Mouse (Mus musculus): ENCODE results near the gene Map3k12. TPM values are rescaled to one million over a fixed set of nuclear protein-coding genes. Genes with fewer than 3 reads are reported as not detected.

The Map3k12 gene
- polyA plus RNA-seq, 1 experiment from 2014 or later: 28.4 TPM

DNA sequence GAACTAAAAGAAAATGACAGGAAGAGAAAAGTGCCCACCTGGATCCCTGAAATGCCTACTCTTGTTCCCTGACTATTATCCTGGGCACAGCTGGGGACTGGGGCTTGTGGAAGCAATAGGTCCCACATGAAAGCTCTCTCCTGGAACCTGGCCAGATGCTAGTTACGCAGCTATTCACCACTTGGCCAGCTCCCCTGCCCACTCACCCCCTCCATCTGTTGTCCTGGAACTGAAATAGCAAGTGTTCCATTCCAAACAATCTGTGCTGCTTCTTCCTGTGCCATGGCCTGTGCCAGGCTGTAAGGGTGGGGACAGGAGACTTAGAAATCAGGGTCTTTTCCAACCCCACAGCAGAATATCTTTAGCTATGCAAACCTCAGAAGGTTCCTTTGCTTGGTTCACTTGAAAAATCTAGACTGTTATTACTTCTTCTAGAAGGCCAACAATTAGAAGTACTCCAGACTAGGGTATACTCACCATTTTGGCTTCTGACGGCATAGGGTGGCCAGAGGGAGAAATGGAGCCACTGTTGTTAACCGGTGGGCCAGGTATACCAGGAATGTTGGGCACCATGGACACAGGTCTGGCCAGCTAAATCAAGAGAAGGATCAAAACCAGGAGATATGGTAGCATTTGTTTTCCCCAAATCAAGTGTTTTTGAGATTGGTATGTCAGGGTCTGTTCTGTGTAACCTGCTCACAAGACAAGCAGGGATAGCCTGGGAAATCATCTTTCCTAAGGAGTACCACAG, 30.0 kb upstream of the Map3k12 start:
- DNase-seq (ENCODE audit: low spot score) (no peak), ATAC-seq (replicated peaks; ENCODE audit: low FRiP score) (no peak)
- Histone ChIP-seq H3K4me3 (ENCODE audit: low read depth, low read length) (no peak overlapping the region), H3K9me3 (ENCODE audit: control insufficient read depth, low read length) (no peaks in the 10 kb centered on the region), H3K27me3 (ENCODE audit: control insufficient read depth, insufficient read depth, low read length) (no peaks in the 10 kb centered on the region), H3K9ac (ENCODE audit: low read length) (no peak overlapping the region), H3K36me3 (ENCODE audit: control insufficient read depth, insufficient read depth, low read length) (no peaks in the 10 kb centered on the region), H3K4me2 (ENCODE audit: low read depth, low read length, severe bottlenecking) (no peak overlapping the region), H3K27ac (ENCODE audit: low read depth, low read length) (no peak overlapping the region), H3K4me1 (replicated peaks; ENCODE audit: control insufficient read depth, insufficient read depth, low read length) (no peaks in the 10 kb centered on the region)
- 93% methylated on average over 3 of the region's 3 CpGs for WGBS

DNA sequence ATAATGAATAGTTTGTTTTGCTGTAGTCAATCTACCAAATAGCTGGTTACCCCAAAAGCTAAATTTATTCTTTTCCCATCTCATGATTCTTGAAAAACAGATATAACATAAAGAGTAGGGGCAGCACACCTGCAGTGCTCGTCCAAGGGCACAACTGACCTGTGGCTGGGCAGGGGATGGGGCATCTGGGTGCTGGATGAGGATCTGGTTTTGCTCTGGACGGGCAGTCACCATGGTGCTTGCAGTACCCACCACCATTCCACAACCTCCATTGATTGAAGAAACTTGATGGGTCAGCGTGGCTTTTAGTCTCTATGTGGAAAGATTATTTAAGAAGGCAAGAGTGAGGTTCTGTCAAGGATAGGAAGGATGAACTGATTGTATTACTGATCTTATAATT, 29.4 kb upstream of the Map3k12 start:
- Histone ChIP-seq H3K4me3 (ENCODE audit: low read depth, low read length) (no peak overlapping the region), H3K4me2 (ENCODE audit: low read depth, low read length, severe bottlenecking) (no peak overlapping the region), H3K27me3 (ENCODE audit: control insufficient read depth, insufficient read depth, low read length) (no peaks in the 10 kb centered on the region), H3K9me3 (ENCODE audit: control insufficient read depth, low read length) (no peaks in the 10 kb centered on the region), H3K36me3 (ENCODE audit: control insufficient read depth, insufficient read depth, low read length) (no peaks in the 10 kb centered on the region), H3K4me1 (replicated peaks; ENCODE audit: control insufficient read depth, insufficient read depth, low read length) (no peaks in the 10 kb centered on the region), H3K27ac (ENCODE audit: low read depth, low read length) (no peak overlapping the region), H3K9ac (ENCODE audit: low read length) (no peak overlapping the region)
- no peak for DNase-seq (ENCODE audit: low spot score)
- WGBS: 84% methylated on average over 3 of the region's 3 CpGs
- no peak for ATAC-seq (replicated peaks; ENCODE audit: low FRiP score)

- no peaks in the 10 kb centered on the region for H3K9me3 ChIP-seq (ENCODE audit: control insufficient read depth, low read length)
- H3K4me1 ChIP-seq (replicated peaks; ENCODE audit: control insufficient read depth, insufficient read depth, low read length): no peaks in the 10 kb centered on the region
- DNase-seq (ENCODE audit: low spot score) (no peak), ATAC-seq (replicated peaks; ENCODE audit: low FRiP score) (no peak)
- H3K36me3 ChIP-seq (ENCODE audit: control insufficient read depth, insufficient read depth, low read length): no peaks in the 10 kb centered on the region
- no peak overlapping the region for H3K4me3 ChIP-seq (ENCODE audit: low read depth, low read length)
- 95% methylated on average over 4 of the region's 4 CpGs for WGBS
- H3K9ac ChIP-seq (ENCODE audit: low read length): no peak overlapping the region
- no peak overlapping the region for H3K4me2 ChIP-seq (ENCODE audit: low read depth, low read length, severe bottlenecking)
- no peak overlapping the region for H3K27ac ChIP-seq (ENCODE audit: low read depth, low read length)
- H3K27me3 ChIP-seq (ENCODE audit: control insufficient read depth, insufficient read depth, low read length): no peaks in the 10 kb centered on the region
These were observed 27.9 kb upstream of the Map3k12 start for GRCm38 (mm10) chr15:102544801-102545200.

DNA sequence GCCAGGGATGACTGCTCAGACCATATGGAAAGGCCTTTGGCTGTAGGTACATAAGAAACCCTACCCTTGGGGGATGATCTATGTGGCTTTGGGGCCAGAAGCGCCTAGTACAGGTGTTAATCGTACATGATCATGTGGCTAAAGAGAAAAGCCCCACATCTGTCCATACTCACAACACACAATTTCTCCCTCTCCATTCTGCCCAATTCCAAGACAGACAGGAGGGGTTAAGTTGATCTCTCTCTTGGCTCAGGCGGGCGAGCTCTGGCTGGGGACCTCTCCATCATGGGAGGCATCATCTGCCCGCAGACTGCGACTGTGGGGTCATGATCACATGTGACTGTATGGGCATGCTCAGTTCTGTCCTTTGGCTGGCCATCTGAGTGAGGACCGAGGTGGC, 17.1 kb upstream of the Map3k12 start:
- DNase-seq (ENCODE audit: low spot score) (no peak), ATAC-seq (replicated peaks; ENCODE audit: low FRiP score) (no peak)
- Histone ChIP-seq H3K27ac (ENCODE audit: low read depth, low read length) (no peak overlapping the region), H3K4me1 (replicated peaks; ENCODE audit: control insufficient read depth, insufficient read depth, low read length) (no peaks in the 10 kb centered on the region), H3K9ac (ENCODE audit: low read length) (no peak overlapping the region), H3K36me3 (ENCODE audit: control insufficient read depth, insufficient read depth, low read length) (no peaks in the 10 kb centered on the region), H3K27me3 (ENCODE audit: control insufficient read depth, insufficient read depth, low read length) (no peaks in the 10 kb centered on the region), H3K4me2 (ENCODE audit: low read depth, low read length, severe bottlenecking) (no peak overlapping the region), H3K9me3 (ENCODE audit: control insufficient read depth, low read length) (no peaks in the 10 kb centered on the region), H3K4me3 (ENCODE audit: low read depth, low read length) (no peak overlapping the region)
- 96% methylated on average over 7 of the region's 7 CpGs for WGBS

GRCm38 (mm10) chr15:102532106-102532900, 15.4 kb upstream of the Map3k12 start:
- WGBS: 86% methylated on average over 3 of the region's 3 CpGs
- Histone ChIP-seq H3K27ac (ENCODE audit: low read depth, low read length) (no peak overlapping the region), H3K4me1 (replicated peaks; ENCODE audit: control insufficient read depth, insufficient read depth, low read length) (no peaks in the 10 kb centered on the region), H3K4me3 (ENCODE audit: low read depth, low read length) (no peak overlapping the region), H3K36me3 (ENCODE audit: control insufficient read depth, insufficient read depth, low read length) (no peaks in the 10 kb centered on the region; the same call in 1 of the 2 replicates), H3K9ac (ENCODE audit: low read length) (no peak overlapping the region), H3K27me3 (ENCODE audit: control insufficient read depth, insufficient read depth, low read length) (no peaks in the 10 kb centered on the region), H3K4me2 (ENCODE audit: low read depth, low read length, severe bottlenecking) (no peak overlapping the region), H3K9me3 (ENCODE audit: control insufficient read depth, low read length) (no peaks in the 10 kb centered on the region)
- no peak for ATAC-seq (replicated peaks; ENCODE audit: low FRiP score)
- no peak for DNase-seq (ENCODE audit: low spot score)

DNA sequence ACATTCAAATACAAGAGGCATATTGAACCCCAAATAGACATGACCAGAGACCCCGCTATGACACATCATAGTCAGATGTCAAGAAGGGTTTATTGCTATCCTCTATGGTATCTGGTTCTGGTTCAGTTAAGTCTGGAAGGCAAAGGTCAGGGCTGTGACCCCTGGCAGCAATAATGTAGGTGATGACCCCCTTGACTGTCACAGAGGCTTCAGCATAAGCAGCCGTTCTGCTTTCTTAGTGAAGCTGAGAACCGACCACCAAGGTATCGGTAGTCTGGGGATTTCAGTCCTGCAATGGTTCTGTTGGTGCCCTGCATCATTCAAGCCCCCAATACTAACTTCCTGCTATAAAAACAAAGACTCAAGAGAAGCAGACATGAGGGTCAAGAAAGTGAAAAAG, 14.7 kb upstream of the Map3k12 start:
- no peak for ATAC-seq (replicated peaks; ENCODE audit: low FRiP score)
- Histone ChIP-seq H3K27me3 (ENCODE audit: control insufficient read depth, insufficient read depth, low read length) (no peaks in the 10 kb centered on the region), H3K4me3 (ENCODE audit: low read depth, low read length) (no peak overlapping the region), H3K27ac (ENCODE audit: low read depth, low read length) (no peak overlapping the region), H3K36me3 (ENCODE audit: control insufficient read depth, insufficient read depth, low read length) (no peaks in the 10 kb centered on the region; the same call in 1 of the 2 replicates), H3K4me1 (replicated peaks; ENCODE audit: control insufficient read depth, insufficient read depth, low read length) (no peaks in the 10 kb centered on the region), H3K9me3 (ENCODE audit: control insufficient read depth, low read length) (no peaks in the 10 kb centered on the region), H3K4me2 (ENCODE audit: low read depth, low read length, severe bottlenecking) (no peak overlapping the region), H3K9ac (ENCODE audit: low read length) (no peak overlapping the region)
- no peak for DNase-seq (ENCODE audit: low spot score)
- WGBS: 90% methylated on average over 4 of the region's 4 CpGs

DNA sequence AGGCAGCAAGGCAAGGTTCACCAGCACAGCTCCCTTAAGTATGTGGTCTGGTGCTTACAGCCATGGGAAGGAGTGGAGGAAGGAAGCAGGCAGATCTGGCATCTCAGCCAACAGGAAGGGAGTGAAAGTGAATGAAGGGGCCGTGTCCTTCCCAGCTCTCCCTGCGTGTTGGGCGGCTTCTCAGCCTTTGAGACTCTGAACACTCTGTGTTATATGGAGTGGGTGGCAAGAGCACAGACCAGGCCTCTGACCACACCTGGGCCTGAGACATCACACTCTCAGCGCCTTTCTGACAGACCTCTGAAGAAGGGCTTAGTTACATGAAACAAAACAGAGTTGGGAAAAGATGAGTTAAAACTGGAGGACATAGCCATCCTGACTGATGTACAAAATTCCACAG, 13.7 kb upstream of the Map3k12 start:
- H3K27ac ChIP-seq (ENCODE audit: low read depth, low read length): no peak overlapping the region
- ATAC-seq (replicated peaks; ENCODE audit: low FRiP score) (no peak), DNase-seq (ENCODE audit: low spot score) (no peak)
- H3K36me3 ChIP-seq (ENCODE audit: control insufficient read depth, insufficient read depth, low read length): no peaks in the 10 kb centered on the region; the same call in 1 of the 2 replicates
- H3K4me1 ChIP-seq (replicated peaks; ENCODE audit: control insufficient read depth, insufficient read depth, low read length): no peaks in the 10 kb centered on the region
- 91% methylated on average over 4 of the region's 4 CpGs for WGBS
- no peak overlapping the region for H3K9ac ChIP-seq (ENCODE audit: low read length)
- no peak overlapping the region for H3K4me3 ChIP-seq (ENCODE audit: low read depth, low read length)
- no peaks in the 10 kb centered on the region for H3K27me3 ChIP-seq (ENCODE audit: control insufficient read depth, insufficient read depth, low read length)
- H3K4me2 ChIP-seq (ENCODE audit: low read depth, low read length, severe bottlenecking): no peak overlapping the region
- no peaks in the 10 kb centered on the region for H3K9me3 ChIP-seq (ENCODE audit: control insufficient read depth, low read length)

DNA sequence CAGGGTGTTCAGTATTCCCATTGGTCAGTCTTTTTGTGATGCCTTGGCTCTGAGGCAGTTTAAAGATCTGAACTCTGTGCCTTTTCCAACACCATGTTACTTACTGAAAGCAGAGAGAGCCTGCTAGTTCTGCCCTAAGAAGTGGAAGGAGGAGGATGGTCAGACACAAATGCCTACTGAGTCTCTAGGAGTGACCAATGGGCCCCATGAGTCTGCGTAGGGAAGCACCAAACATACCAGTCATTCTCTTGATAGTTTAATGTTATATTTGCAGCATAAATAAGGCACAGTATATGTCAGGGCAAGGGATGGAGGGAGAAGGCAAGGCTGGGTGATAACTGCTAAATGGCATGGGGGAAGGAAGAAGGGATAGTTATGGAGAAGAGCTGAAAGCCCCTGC, 11.5 kb upstream of the Map3k12 start:
- H3K4me2 ChIP-seq (ENCODE audit: low read depth, low read length, severe bottlenecking): no peak overlapping the region
- H3K9me3 ChIP-seq (ENCODE audit: control insufficient read depth, low read length): no peaks in the 10 kb centered on the region
- H3K4me3 ChIP-seq (ENCODE audit: low read depth, low read length): no peak overlapping the region
- no peak for DNase-seq (ENCODE audit: low spot score)
- no peaks in the 10 kb centered on the region for H3K4me1 ChIP-seq (replicated peaks; ENCODE audit: control insufficient read depth, insufficient read depth, low read length)
- H3K27me3 ChIP-seq (ENCODE audit: control insufficient read depth, insufficient read depth, low read length): no peaks in the 10 kb centered on the region
- no peak for ATAC-seq (replicated peaks; ENCODE audit: low FRiP score)
- H3K9ac ChIP-seq (ENCODE audit: low read length): no peak overlapping the region
- H3K27ac ChIP-seq (ENCODE audit: low read depth, low read length): no peak overlapping the region
- H3K36me3 ChIP-seq (ENCODE audit: control insufficient read depth, insufficient read depth, low read length): no peaks in the 10 kb centered on the region; the same call in 1 of the 2 replicates
- 100% methylated on average over 1 of the region's 1 CpGs for WGBS

Measured in forebrain, embryonic 11.5 days (tissue).